Mouse (Mus musculus): ENCODE measurements around the gene Lrmda. TPM values are rescaled to one million over a fixed set of nuclear protein-coding genes. Genes with fewer than 3 reads are reported as not detected.
A peak's percentile ranks its signal among the peaks of the same experiment; 100 is the strongest.

Gene Lrmda
- polyA plus RNA-seq, 1 experiment from 2014 or later, result 0.23 TPM

DNA sequence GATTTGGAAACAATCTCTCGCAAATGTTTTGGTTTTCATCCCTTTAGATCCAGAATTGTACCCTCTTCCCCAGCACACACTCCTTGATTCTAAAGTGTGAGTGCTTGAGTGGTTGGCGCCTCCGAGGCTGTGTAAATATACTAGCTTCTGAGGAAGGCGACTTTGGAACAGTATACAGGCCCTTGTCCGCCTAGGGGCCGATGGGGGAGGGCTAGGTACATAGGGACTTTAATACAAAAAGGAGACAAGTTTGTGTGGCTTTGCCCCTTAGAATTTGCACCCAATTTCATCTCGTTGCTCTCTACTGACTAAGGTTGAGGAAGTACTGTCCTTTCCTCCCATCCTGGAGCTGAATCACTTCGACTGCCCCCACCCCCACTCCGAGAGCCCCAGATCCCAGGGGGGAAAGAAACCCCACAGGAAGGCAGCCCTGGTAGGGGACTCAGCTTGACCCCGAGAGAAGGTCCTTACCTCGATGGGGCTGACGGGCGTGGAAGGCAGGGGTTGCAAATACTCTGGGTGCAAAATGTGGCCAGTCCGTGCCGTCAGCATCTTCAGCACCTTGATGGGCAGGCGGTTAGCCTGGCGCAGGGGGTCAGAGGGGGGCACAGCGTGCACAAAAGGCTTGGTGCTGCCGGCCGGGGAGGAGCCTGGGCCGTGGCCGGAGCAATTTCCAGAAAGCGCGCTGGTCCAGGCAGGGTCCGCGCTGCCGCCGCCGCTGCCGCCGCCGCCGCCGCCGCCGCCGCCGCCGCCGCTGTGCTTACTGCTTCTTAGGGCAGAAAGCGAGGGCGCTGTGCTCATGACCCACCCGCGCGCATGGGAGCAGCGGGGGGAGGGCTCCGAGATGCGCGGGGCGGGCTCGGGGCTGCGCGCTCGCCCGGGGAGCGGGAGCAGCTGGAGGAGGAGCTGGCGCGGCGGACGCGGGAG, 32.5 kb upstream of the Lrmda start:
- H3K27me3 ChIP-seq, result peaks cover 42% of the 10 kb centered on the region
- under 1% methylated on average over 56 of the region's 61 CpGs for WGBS
- ATAC-seq, result peak; percentile 22; the same call in 1 of the 2 replicates
- peaks cover 75% of the 10 kb centered on the region for H3K4me1 ChIP-seq (replicated peaks)
- H3K9ac ChIP-seq (replicated peaks), result peak overlapping the region; percentile 91
- H3K9me3 ChIP-seq, result no peaks in the 10 kb centered on the region
- peak overlapping the region; percentile 95 for H3K27ac ChIP-seq
- H3K4me2 ChIP-seq (replicated peaks), result peak overlapping the region; percentile 83
- H3K4me3 ChIP-seq (replicated peaks), result peak overlapping the region; percentile 87
- H3K36me3 ChIP-seq, result peaks cover 11% of the 10 kb centered on the region; the same call in 1 of the 2 replicates

DNA sequence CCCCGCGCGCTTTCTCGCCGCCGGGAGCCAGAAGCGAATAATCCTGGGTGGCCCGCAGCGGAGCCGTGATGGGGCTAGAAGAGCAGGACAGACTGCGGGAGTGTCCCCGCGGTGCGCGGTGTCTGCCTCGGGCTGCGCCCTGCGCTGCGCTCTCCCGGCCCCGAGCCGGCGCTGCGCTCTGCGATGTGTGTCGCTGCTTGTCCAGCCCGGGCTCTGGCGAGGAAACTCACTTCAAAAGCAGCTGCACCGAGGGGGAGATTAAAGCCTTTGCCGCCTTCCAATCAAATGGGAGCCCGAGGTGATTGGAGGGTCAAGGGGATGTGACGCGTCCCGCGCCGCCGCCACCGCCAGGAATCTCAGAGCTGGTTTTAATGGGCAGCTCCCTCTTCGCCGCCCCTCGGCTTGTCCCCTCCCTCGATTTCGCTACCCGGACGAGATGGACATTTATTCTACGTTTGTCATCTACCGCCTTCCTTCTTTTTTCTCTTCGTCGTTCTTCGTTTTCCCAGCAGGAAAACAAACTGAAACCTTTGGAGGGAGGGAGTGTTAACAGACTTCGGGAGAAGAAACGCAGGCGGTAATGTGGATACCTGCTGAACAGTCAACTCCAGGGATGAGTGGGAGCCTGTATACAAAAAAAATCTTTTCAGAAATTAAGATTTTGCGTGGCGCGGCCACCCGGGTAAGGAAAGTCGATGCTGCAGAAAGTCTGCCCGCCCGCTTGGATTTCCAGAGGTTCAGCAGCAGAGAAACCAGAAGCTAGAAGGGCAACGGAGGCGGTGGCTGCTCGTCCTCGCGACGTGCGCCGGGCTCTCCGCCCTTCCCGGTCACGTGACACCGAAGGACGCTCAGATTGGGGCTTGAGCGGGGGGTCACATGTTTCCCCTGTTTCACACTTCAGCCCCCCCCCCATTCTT, 31.6 kb upstream of the Lrmda start:
- Histone ChIP-seq H3K27me3 (peaks cover 44% of the 10 kb centered on the region), H3K9ac (replicated peaks) (peak overlapping the region; percentile 91), H3K36me3 (peaks cover 11% of the 10 kb centered on the region; the same call in 1 of the 2 replicates), H3K9me3 (no peaks in the 10 kb centered on the region), H3K4me1 (replicated peaks) (peaks cover 71% of the 10 kb centered on the region), H3K4me2 (replicated peaks) (peak overlapping the region; percentile 83), H3K27ac (peak overlapping the region; percentile 95), H3K4me3 (replicated peaks) (peak overlapping the region; percentile 87)
- WGBS, result under 1% methylated on average over 74 of the region's 74 CpGs
- peak; percentile 82 for ATAC-seq

DNA sequence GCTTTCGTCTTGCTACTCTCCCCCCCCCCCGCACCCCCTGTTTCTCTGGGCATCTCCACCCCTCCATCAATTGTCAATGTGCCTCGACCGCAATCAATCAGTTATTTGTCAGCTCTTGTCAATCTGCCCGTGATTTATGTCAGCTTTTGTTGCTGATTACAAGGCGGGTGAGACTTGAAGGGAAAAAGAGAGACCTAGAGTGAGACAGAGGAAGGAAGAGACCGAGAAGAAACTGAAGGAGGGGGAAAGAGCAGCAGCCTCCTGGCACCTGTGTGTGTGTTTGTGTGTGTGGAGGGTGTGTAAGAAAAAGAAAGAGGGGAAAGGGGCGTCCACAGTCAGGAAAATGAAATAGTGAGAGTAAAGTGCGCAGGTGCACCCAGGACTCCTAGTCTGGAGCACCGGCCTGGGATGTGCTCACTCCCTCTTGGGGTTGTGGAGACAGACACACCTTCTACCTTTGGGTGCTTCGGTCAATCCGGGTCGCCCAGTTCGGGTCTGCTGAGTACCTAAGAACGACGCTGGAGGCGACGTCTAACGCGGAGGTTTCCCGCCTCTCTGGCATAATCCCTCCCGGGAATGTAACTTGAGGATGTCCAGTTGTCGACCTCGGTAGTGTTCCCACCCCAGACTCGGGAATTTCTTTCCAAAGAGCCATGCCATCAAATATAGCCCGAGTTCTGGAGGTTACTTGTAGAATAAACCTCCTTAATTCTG, 30.8 kb upstream of the Lrmda start:
- 0% methylated on average over 26 of the region's 26 CpGs for WGBS
- Histone ChIP-seq H3K27ac (peak overlapping the region; percentile 95), H3K4me1 (replicated peaks) (peaks cover 71% of the 10 kb centered on the region), H3K9me3 (no peaks in the 10 kb centered on the region), H3K27me3 (peaks cover 50% of the 10 kb centered on the region), H3K9ac (replicated peaks) (peak overlapping the region; percentile 60), H3K4me3 (replicated peaks) (peak overlapping the region; percentile 87), H3K4me2 (replicated peaks) (peak overlapping the region; percentile 83), H3K36me3 (peaks cover 11% of the 10 kb centered on the region; the same call in 1 of the 2 replicates)
- ATAC-seq, result no peak

DNA sequence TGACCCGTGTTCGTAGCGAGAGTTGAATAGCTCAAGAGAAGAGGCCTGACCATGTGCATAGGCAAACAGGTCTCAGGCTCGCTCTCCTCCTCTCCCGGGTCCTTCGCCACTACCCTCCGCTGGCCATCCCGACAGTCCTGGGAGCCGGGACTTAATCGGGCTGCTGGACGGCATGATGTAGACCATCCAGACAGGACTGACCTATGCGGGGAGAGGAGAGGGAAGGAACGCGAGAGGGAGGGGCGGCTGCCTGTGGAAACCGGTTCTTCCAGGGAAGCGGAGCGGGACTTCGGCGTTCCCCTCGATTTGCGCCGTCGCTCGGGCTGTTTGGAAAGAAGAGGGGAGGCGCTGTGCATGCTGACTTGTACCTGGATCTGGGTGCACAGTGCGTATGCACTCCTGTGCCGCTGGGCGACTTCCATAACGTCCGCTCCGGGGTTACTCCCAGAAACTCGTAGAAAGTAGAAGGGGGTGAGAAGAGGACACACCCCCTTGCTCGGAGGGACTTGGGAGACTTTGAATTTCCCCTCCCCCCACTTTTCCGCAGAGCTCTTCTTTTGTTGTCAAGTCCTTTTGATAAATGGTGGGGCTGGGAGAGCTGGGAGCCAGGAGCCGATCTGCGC, 30.1 kb upstream of the Lrmda start, which contains the start of gene Zfp503:
Gene Zfp503, minus strand, starts transcription at position 311 of the 623 bp plus-strand sequence.
- peaks cover 55% of the 10 kb centered on the region for H3K27me3 ChIP-seq
- H3K4me2 ChIP-seq (replicated peaks), result peak within 1 kb of the TSS; percentile 83
- peaks cover 11% of the 10 kb centered on the region; the same call in 1 of the 2 replicates for H3K36me3 ChIP-seq
- WGBS, result under 1% methylated on average over 37 of the region's 37 CpGs
- peak within 1 kb of the TSS; percentile 60 for H3K9ac ChIP-seq (replicated peaks)
- peak within 1 kb of the TSS; percentile 87 for H3K4me3 ChIP-seq (replicated peaks)
- no peak for ATAC-seq
- no peaks in the 10 kb centered on the region for H3K9me3 ChIP-seq
- peak within 1 kb of the TSS; percentile 95 for H3K27ac ChIP-seq
- H3K4me1 ChIP-seq (replicated peaks), result peaks cover 78% of the 10 kb centered on the region

DNA sequence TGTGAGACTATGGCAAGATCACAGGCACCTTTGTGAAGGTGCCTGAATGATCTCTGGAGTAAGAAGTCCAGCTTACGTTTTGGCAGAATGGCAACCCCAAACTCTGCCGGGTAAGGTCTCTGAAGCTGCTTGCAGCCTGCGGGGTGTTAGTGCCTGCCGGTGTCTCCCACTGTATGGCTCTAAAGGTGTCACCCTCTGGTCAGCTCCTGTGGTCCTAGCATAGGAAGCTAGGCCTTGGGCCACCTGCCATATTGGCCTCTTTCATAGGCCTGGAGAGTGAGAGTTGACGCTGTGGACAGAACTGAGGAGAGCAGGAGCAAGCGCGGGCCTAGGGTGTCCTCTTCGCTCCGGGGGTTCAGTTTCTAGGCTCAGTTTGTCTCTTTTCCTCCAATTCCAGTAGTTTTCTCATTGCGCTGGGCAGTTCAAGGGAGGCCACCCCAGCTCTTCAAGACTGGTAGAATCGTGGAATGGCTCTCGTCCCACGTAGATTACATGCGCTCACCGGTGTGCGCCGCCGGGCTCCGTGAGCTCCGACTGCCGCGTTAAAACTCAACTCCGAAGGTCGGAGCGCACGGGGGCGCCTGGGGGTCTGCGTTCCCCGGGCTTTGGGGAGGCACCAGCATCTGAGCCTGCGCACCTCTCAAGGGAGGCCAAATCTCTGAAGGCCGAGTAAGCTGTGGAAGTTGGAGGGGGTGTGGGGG, 29.0 kb upstream of the Lrmda start:
- H3K9ac ChIP-seq (replicated peaks), result peak overlapping the region; percentile 60
- H3K27me3 ChIP-seq, result peaks cover 55% of the 10 kb centered on the region
- 2% methylated on average over 31 of the region's 31 CpGs for WGBS
- H3K4me1 ChIP-seq (replicated peaks), result peaks cover 78% of the 10 kb centered on the region
- ATAC-seq, result no peak
- peak overlapping the region; percentile 83 for H3K4me2 ChIP-seq (replicated peaks)
- peaks cover 5% of the 10 kb centered on the region; the same call in 1 of the 2 replicates for H3K36me3 ChIP-seq
- H3K4me3 ChIP-seq (replicated peaks), result peak overlapping the region; percentile 87
- peak overlapping the region; percentile 95 for H3K27ac ChIP-seq
- H3K9me3 ChIP-seq, result no peaks in the 10 kb centered on the region

DNA sequence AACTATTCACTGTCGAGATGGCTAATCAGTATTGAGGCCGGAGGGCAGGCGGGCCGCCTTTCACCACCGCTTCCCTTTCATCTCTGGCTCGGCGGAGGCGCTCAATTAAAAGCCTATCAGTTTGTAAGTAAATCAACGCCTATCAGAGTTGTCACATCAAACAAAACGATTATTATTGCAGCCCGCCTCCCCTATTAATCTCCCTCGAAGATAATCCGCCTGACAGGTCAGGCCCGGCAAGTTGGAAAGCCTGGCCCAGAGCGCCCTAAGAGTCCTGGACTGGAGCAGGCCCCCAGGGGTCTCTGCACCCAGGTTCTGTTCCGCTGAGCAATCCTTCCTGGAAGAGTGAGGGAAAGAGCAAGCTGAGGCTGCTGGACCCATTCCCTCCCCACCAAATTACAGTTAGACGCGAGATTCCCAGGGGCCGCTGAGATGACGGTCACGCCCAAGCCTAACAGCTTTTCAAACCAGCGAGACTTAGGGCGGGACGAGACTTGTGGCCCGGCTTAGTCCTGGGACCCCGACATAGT, 28.2 kb upstream of the Lrmda start:
- H3K4me2 ChIP-seq (replicated peaks), result peak overlapping the region; percentile 83
- no peak for ATAC-seq
- H3K4me3 ChIP-seq (replicated peaks), result peak overlapping the region; percentile 87
- H3K36me3 ChIP-seq, result no peaks in the 10 kb centered on the region
- H3K27me3 ChIP-seq, result peaks cover 60% of the 10 kb centered on the region
- peaks cover 75% of the 10 kb centered on the region for H3K4me1 ChIP-seq (replicated peaks)
- WGBS, result under 1% methylated on average over 26 of the region's 26 CpGs
- H3K27ac ChIP-seq, result peak overlapping the region; percentile 95
- H3K9me3 ChIP-seq, result no peaks in the 10 kb centered on the region
- peak overlapping the region; percentile 46 for H3K9ac ChIP-seq (replicated peaks)

DNA sequence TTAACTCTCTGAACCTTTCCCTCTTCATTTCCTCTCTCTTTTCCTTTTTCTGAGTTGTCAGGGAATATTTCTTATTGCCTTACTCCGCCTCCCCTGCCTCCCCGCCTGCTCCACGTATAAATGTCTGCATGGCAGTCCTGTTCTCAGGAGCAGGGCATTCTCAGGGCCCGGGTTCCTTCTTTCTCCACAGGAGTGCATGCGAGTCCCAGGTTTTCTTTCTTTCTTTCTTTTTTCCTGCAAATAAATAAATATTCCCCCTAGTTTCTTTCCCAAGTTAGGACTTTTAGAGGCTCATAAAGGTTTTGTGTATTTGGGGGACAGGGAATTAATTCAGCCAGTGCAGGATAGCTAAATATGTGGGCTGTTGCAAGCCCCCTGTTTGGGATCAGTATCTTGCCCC, 27.7 kb upstream of the Lrmda start:
- no peak for ATAC-seq

DNA sequence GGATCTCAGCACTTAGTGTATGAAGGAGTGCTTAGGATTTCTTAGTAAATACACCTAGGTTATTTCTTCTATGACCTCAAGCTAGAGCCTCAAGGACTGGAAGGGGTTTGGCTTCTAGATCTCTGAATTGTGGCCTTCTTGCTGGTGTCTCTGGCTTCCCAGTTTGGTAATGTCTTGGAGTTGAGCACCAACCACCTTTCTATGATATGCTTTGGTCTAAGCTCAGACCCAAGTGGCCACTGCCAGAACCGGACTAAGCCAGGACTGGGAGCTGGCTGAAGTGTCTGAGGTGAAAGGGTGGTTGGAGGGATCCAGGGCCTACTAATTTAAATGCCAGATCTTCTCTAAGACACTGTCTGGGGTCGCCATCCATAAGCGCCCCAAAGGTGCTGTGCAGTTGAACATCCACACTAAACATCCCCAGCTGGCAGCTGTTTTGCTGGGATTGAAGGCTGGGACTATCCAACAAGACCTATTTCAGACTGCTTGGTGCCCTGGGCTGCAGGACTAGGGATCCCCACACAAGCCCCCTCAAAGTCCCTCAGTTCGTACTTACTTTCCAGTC, 27.1 kb upstream of the Lrmda start:
- Histone ChIP-seq H3K27ac (no peak overlapping the region), H3K27me3 (peaks cover 68% of the 10 kb centered on the region), H3K36me3 (no peaks in the 10 kb centered on the region), H3K4me2 (replicated peaks) (peak overlapping the region; percentile 83), H3K9me3 (no peaks in the 10 kb centered on the region), H3K4me1 (replicated peaks) (peaks cover 66% of the 10 kb centered on the region), H3K4me3 (replicated peaks) (0 out of 2 replicates have a peak overlapping the region, but pooled peaks have one; percentile 6), H3K9ac (replicated peaks) (no peak overlapping the region)
- WGBS, result 33% methylated on average over 4 of the region's 4 CpGs
- no peak for ATAC-seq

More for the DNA sequence above, 27.7 kb upstream of the Lrmda start:
- Histone ChIP-seq H3K4me1 (replicated peaks) (peaks cover 70% of the 10 kb centered on the region), H3K9me3 (no peaks in the 10 kb centered on the region), H3K9ac (replicated peaks) (no peak overlapping the region), H3K36me3 (no peaks in the 10 kb centered on the region), H3K4me3 (replicated peaks) (peak overlapping the region; percentile 6; the same call in 1 of the 2 replicates), H3K27me3 (peaks cover 65% of the 10 kb centered on the region), H3K27ac (no peak overlapping the region), H3K4me2 (replicated peaks) (peak overlapping the region; percentile 83)
- WGBS, result 12% methylated on average over 5 of the region's 5 CpGs

DNA sequence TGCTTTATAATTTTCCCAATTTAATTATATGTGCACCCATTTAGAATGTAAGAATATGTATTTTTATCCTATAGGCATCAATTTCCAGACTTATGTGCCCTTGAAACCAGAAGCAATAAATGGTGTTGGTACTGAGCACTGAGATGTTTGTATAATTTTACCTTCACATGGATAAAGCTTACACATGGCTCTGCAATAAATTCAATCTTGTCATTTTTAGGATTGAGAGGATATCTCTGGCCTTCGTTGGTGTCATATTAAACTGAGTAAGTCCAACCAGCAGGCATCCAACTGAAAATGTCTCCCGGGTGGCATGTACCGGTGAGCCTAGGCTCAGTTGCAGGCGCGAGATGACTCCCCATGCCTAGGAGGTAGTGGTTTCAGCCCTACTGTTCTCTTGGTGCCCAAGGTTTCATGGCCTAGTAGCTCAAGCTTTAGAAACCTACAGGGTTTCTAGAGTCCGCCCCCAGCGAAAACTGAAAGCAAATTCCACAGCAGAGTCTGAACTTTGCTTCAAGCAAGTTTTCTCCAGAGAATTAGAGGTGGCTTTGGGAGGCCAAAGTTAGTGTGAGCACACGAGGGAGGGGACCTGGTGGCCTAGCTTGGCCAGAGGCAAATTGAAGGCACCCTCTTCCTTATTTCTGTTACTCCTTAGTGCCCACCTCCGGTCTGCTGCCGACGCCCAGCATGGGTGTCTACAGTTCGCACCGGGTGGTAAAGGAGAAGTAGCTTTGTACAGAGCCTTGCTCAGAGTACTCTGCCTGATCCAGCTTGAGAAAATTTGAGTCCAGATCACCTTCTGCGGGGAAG, 26.1 kb upstream of the Lrmda start:
- H3K27me3 ChIP-seq, result peaks cover 68% of the 10 kb centered on the region
- H3K36me3 ChIP-seq, result no peaks in the 10 kb centered on the region
- peak overlapping the region; percentile 82 for H3K4me2 ChIP-seq (replicated peaks)
- peak overlapping the region; percentile 60 for H3K4me3 ChIP-seq (replicated peaks)
- no peak overlapping the region for H3K27ac ChIP-seq
- peaks cover 66% of the 10 kb centered on the region for H3K4me1 ChIP-seq (replicated peaks)
- no peak for ATAC-seq
- 21% methylated on average over 14 of the region's 14 CpGs for WGBS
- no peaks in the 10 kb centered on the region for H3K9me3 ChIP-seq
- H3K9ac ChIP-seq (replicated peaks), result no peak overlapping the region; the same call in 1 of the 2 replicates
